Mouse (Mus musculus) heart, postnatal 0 days (tissue): ENCODE results near the gene Rasgef1a. TPM values are rescaled to one million over a fixed set of nuclear protein-coding genes. Genes with fewer than 3 reads are reported as not detected.

Experiments used
- ATAC-seq: fragments of 200-750 bp; cut with Nextera tagmentation; 2 replicates; pipeline ENCODE4 v1.8.0; 2017; ENCODE audit warnings: low read depth, moderate number of reproducible peaks, moderate library complexity; ENCODE audit not compliant: insufficient read depth
- DNase-seq: peaks from one replicate; pipeline ENCODE4 v3.0.0-alpha.2; 2016; ENCODE audit warnings: low spot score
- H3K27ac ChIP-seq: fragments of 300-500 bp; sonication (generic); 2 replicates; pipeline ENCODE4 v1.5.1; 2014; ENCODE audit warnings: low read depth, mild to moderate bottlenecking
- H3K27me3 ChIP-seq: fragments of 300-500 bp; sonication (generic); 2 replicates; pipeline ENCODE4 v1.6.1; 2014; ENCODE audit warnings: low read length, mixed read lengths; ENCODE audit not compliant: control insufficient read depth, insufficient read depth
- H3K36me3 ChIP-seq: fragments of 300-500 bp; sonication (generic); replicated peaks from 2 replicates; pipeline ENCODE4 v1.6.1; 2014; ENCODE audit warnings: low read length, mixed read lengths; ENCODE audit not compliant: control insufficient read depth, insufficient read depth
- H3K4me1 ChIP-seq: fragments of 300-500 bp; sonication (generic); 2 replicates; pipeline ENCODE4 v1.6.1; 2014; ENCODE audit warnings: antibody characterized with exemption; ENCODE audit not compliant: control insufficient read depth, insufficient read depth
- H3K4me2 ChIP-seq: fragments of 300-500 bp; sonication (generic); 2 replicates; pipeline ENCODE4 v1.6.1; 2014; ENCODE audit warnings: low read depth, mild to moderate bottlenecking, low read length, moderate library complexity
- H3K4me3 ChIP-seq: fragments of 300-500 bp; sonication (generic); 2 replicates; pipeline ENCODE4 v1.5.1; 2014; ENCODE audit warnings: low read depth, low read length
- H3K9ac ChIP-seq: fragments of 300-500 bp; sonication (generic); replicated peaks from 2 replicates; pipeline ENCODE4 v1.6.1; 2014; ENCODE audit warnings: low read depth, low read length, mixed read lengths
- H3K9me3 ChIP-seq: fragments of 300-500 bp; sonication (generic); replicated peaks from 2 replicates; pipeline ENCODE4 v1.6.1; 2016; ENCODE audit warnings: low read length; ENCODE audit not compliant: control insufficient read depth
- CTCF ChIP-seq: IDR thresholded peaks from 2 replicates; pipeline ENCODE4 v1.5.1; 2016; ENCODE audit warnings: antibody characterized with exemption, control low read depth, low read depth
- EP300 ChIP-seq: IDR thresholded peaks from 2 replicates; pipeline ENCODE4 v1.6.1; 2016; ENCODE audit warnings: antibody characterized with exemption, low read depth
- WGBS: fragments of 180-500 bp; shearing (Covaris S2); extraction: QIAGEN DNeasy Blood & Tissue Kit; methylation state at CpG from one replicate; pipeline ENCODE4 v1.1.7; 2014; 5-methylcytosine and 5-hydroxymethylcytosine counted together
- polyA plus RNA-seq: library from polyadenylated mRNA; unstranded; fragments of >200 nt; fragmentation: Nextera tagmentation; extraction: Ambion mirVana; gene quantifications from 2 replicates; pipeline ENCODE4 v1.2.1, GENCODE M21; 2015
- total RNA-seq: library from RNA; depleted of rRNA; stranded (reverse); fragments of >200 nt; gene quantifications from 2 replicates; pipeline ENCODE4 v1.2.3, GENCODE M21; 2014; ENCODE audit warnings: low replicate concordance

The Rasgef1a gene
- total and polyA plus RNA-seq, 2 experiments from 2014 or later, result 0.16 to 2.1 TPM

DNA sequence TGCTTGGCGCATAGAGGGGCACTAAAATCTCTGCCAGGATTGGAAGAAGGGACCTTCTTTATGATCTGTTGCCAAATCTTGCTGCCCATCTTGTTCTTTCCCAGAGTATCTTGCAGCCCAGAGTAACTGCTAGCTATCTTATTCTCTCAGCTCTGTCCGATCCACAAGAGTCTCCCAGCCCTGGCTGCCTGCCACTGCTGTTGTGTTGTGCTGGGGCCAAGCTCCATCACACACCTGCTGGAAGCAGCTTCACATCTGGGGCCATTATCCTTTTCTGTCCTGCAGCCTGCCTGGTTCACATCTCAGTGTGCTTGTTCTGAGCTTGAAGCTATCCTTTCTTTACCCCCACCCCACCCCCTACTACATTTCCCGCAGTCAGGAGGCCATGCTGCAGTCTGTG lies 65.0 kb downstream of the Rasgef1a start:
- no peak overlapping the region for H3K9ac ChIP-seq

DNA sequence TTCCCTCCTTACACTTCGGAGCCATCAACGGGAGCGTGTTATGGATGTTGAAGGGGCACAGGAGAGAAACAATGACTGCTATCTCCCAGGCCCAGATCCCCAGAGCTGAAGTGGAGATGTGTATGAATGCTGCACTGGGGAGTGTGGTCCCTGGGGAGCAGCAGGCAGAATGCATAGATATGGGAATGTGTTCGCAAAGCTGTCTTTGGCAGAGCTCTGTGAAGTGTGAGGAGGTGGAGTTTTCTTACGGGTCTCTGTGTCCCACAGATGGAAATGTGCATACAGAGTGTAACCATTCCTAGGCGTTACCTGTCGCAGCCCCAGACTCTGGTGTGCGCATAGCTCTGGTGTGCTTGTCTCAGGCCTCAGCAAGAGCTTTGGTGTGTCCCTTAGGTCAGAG lies 65.5 kb downstream of the Rasgef1a start:
- WGBS, result 67% methylated on average over 8 of the region's 8 CpGs
- DNase-seq (no peak), ATAC-seq (no peak)
- no peak overlapping the region for H3K9ac ChIP-seq
- TF ChIP-seq EP300 (no peak), CTCF (no peak)
- no peaks in the 10 kb centered on the region; the same call in 1 of the 2 replicates for H3K27me3 ChIP-seq
- peaks cover 14% of the 10 kb centered on the region for H3K4me1 ChIP-seq
- H3K36me3 ChIP-seq, result no peaks in the 10 kb centered on the region
- no peak overlapping the region for H3K4me3 ChIP-seq
- no peaks in the 10 kb centered on the region for H3K9me3 ChIP-seq
- no peak overlapping the region for H3K4me2 ChIP-seq
- no peak overlapping the region for H3K27ac ChIP-seq

More for the DNA sequence above, 65.0 kb downstream of the Rasgef1a start:
- no peaks in the 10 kb centered on the region for H3K9me3 ChIP-seq
- no peak overlapping the region for H3K4me2 ChIP-seq
- WGBS, result 53% methylated on average over 3 of the region's 3 CpGs
- H3K27me3 ChIP-seq, result no peaks in the 10 kb centered on the region; the same call in 1 of the 2 replicates
- no peak for DNase-seq
- peaks cover 14% of the 10 kb centered on the region for H3K4me1 ChIP-seq
- no peak overlapping the region for H3K4me3 ChIP-seq
- no peak for ATAC-seq
- TF ChIP-seq CTCF (no peak), EP300 (no peak)
- no peaks in the 10 kb centered on the region for H3K36me3 ChIP-seq
- no peak overlapping the region for H3K27ac ChIP-seq

DNA sequence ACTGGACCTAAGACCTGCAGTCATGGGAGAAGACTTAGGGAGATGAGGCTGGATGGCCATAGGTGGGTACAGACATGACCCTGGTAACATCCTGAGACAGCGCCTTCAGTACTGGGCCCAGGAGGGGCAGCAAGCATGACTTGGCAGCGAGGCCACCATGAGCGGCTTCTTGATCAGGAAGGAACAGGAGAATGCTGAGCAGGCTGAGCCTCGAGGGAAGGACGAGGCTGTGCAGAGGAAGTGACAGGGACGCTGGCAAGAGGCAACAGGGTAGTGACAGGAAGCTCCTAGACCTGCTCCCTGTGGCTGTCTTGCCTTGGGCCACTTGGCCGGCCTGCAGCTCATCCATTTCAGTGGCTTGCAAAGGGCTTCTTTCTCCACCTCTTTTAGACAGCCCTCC lies 66.2 kb downstream of the Rasgef1a start:
- TF ChIP-seq EP300, result no peak
- no peak for TF ChIP-seq CTCF
- WGBS, result 56% methylated on average over 7 of the region's 7 CpGs
- Histone ChIP-seq H3K9me3 (no peaks in the 10 kb centered on the region), H3K4me3 (no peak overlapping the region), H3K4me2 (no peak overlapping the region), H3K27ac (no peak overlapping the region), H3K9ac (no peak overlapping the region), H3K4me1 (peaks cover 14% of the 10 kb centered on the region), H3K27me3 (no peaks in the 10 kb centered on the region; the same call in 1 of the 2 replicates), H3K36me3 (no peaks in the 10 kb centered on the region)
- ATAC-seq (no peak), DNase-seq (no peak)

DNA sequence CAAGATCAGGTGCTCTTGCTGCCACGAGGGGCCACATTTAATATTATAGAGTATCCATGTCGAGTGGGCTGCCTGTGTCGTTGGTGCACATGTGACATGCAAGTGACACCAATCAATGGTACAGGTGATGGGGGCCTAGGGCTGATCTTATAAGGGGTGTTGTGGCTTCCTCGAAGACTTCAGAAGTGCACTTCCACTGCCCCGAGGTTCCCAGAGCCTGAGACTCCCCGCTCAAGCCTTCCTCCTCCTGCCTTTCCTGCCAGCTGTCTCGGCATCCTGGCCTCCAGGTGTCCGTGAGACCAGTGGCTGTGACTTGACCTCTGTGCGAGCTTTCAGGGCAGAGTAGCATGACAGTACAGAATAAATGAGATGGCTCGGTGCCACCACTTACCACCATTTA lies 67.5 kb downstream of the Rasgef1a start:
- ATAC-seq (no peak), DNase-seq (no peak)

DNA sequence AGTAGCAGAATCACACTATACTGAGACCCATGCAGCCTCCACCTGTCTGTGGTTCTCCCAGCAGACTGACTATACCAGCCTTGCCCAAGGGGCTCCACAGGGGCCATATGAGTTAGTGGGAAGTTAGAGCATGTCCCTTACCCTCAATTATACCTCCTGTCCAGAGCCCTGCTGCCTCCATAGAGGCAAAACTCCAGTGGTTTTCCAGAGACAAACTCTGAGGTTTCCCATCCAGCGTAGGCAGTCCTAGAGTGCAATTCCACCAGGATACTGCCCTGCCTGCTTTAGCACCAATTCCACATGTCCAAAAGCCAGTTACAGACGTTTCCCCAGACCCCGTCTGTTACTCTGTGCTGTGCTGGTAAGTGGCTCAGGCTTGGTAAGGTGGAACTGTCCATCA lies 68.1 kb downstream of the Rasgef1a start:
- Histone ChIP-seq H3K27ac (no peak overlapping the region), H3K27me3 (no peaks in the 10 kb centered on the region; the same call in 1 of the 2 replicates), H3K4me3 (no peak overlapping the region), H3K4me1 (peaks cover 3% of the 10 kb centered on the region; the same call in 1 of the 2 replicates), H3K9me3 (no peaks in the 10 kb centered on the region), H3K4me2 (no peak overlapping the region), H3K36me3 (no peaks in the 10 kb centered on the region), H3K9ac (no peak overlapping the region)
- no peak for DNase-seq
- TF ChIP-seq CTCF (no peak), EP300 (no peak)
- no peak for ATAC-seq
- WGBS, result 62% methylated on average over 3 of the region's 3 CpGs

More for the DNA sequence above, 67.5 kb downstream of the Rasgef1a start:
- Histone ChIP-seq H3K36me3 (no peaks in the 10 kb centered on the region), H3K4me1 (peaks cover 8% of the 10 kb centered on the region), H3K27ac (no peak overlapping the region), H3K4me3 (no peak overlapping the region), H3K27me3 (no peaks in the 10 kb centered on the region; the same call in 1 of the 2 replicates), H3K9me3 (no peaks in the 10 kb centered on the region), H3K9ac (no peak overlapping the region), H3K4me2 (no peak overlapping the region)
- 65% methylated on average over 10 of the region's 10 CpGs for WGBS
- no peak for TF ChIP-seq EP300
- TF ChIP-seq CTCF, result no peak
